Mouse (Mus musculus): ENCODE results near the gene 1700003E16Rik.
"Not testable (repeated sequence)": the region's sequence is repeated elsewhere in the genome, so short reads cannot be mapped to it uniquely, and the experiment has no call there.

1700003E16Rik gene

DNA sequence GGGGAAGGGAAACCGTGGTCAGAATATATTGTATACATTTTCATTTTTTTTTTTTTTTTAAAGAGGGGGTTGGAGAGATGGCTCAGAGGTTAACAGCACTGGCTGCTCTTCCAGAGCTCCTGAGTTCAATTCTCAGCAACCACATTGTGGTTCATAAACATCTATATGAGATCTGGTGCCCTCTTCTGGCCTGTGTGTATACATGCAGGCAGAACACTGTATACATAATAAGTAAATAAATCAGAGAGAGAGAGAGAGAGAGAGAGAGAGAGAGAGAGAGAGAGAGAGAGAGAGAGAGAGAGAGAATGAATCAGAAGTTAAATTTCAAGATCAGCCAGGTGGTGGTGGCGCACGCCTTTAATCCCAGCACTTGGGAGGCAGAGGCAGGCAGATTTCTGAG, 3.3 kb downstream of the 1700003E16Rik start:
- not testable (repeated sequence) for DNase-seq (ENCODE audit: low spot score in 2 of 2)

DNA sequence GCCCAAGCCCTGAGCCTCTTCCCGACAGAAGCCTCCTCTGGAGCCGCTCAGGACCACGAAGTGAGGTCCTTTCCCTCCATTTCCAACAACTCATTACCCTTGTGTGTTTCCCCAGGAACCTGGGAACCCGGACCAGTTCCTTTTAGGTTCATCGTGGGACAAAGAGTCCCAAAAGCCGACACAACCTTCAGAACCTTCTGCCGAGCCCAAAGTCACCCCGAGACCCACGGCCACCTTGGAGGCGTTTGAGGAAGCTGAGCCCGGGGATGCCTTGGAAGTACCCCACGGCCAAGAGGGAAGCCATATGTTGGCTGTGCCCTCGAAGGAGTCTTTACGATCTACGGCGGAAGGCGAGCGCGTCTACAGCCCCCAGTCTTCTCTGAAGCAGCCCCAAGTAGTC, 5.2 kb downstream of the 1700003E16Rik start:
- no peak for DNase-seq (ENCODE audit: low spot score in 2 of 2)

DNA sequence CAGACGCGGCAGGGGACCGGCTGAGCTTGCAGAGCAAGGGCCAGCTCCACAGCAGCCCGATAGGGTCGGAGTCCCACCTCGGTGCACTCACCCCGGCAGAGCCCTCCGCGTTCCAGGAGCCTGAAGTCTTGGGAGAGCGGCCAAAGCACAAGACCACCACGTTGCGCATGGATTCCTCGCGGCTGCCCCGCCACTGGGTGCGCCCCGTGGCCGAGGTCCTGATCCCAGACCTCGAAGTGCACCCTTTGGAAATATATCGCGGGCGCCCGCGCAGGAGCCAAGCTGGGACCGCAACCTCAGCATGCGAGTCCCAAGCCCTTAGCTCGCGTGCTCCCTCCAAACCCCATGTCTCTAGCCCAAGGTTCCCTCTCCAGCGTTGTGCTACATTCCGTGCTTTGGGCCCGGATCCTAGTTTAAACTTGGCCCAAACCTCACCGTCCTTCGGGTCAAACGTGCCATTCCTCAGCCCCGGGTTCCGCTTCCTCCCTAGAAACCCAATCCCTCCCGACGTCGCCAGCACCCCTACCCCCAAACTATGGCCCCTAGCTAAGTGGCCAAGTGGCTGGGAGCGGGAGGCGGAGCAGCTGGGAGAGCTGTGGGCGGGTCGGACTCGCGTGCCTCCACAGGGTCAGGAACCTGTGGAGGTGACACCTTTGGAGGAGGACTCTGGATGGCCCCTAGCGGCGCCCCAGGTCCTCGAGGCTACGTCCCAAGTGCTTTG, 5.9 kb downstream of the 1700003E16Rik start:
- DNase-seq (ENCODE audit: low spot score in 2 of 2), result no peak

DNA sequence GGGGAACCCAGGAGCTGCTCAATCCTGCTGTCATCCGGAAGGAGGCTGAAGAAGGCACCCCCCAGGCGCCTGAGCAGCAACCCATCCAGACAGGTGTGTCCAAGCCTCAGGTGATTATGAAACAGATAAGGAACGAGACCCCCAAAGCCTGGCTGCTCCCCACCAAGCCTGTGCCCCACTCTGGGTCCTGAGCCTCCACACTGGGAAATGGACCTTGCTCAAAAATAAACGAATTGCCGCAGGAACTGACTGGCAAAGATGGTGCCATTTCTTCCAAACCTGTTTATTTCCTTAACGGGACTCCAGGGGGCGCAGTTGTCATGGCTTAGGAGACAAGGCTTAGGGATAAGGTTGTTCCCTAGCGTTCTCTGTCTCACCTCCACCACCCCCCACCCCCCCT, 6.5 kb downstream of the 1700003E16Rik start:
- DNase-seq (ENCODE audit: low spot score in 2 of 2), result peak in 1 of 2 experiments; percentile 65

DNA sequence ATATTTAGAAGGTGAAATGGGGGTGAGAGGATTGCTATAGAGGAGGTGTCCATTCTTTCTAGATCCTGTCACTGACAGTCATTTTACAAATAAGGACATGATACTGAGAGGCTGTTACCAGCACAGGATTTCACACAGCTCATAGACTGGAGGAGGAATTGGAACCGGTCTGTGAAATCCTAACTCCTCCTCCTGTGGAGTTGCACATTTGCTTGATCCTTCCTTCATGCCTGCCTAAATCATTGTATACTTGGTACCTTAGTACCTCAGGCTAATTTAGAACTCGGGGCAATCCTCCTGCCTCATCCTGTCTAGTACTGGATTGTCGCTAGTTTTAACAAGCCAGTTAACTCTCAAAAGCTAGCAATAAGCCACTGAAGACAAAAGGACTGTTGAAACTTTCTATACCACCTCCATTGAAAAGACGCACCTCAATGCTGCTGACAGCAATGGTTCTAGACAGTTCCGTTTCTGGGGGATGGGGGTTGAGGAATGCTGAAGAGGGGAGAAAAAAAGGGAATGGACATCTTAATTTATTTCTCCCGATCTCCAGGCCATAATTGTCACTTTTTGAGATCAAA, 8.9 kb downstream of the 1700003E16Rik start:
- DNase-seq (ENCODE audit: low spot score in 2 of 2), result no peak

DNA sequence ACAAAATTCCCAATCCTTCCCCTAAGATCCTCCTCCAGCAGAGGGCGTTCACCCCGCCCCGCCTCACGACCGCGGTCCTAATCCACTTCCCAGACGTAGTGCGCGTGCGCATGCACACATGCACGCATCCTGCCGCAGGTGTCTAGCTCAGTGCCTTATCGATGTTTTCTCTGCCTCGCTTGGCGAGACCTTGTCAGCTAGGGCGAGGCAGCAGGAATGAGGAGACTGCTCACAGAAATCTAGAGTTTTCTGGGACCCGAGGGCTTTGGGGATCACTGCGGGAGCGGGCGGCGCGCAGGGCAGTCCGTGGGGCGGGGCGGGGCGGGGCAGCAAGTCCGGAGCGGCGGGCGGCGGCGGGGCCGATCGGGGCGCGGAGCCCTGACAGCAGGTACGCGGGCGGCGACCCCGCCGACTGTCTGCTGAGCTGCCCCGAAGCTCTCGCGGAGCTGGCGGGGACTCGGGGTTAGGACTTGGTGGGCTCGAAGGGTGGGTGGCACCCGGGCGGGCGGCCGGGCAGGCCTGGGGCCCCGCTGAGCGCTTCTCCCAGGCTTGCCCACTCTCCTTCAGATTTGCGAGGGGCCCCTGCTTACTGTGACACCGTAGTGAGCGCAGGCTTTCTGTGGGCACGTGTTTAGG, 9.5 kb downstream of the 1700003E16Rik start, which contains the start of gene Dctn1:
Dctn1 (plus strand) TSS at position 314 of the 636 bp plus-strand sequence.
- DNase-seq (ENCODE audit: low spot score in 2 of 2), result peak; percentile 82 to 93

DNA sequence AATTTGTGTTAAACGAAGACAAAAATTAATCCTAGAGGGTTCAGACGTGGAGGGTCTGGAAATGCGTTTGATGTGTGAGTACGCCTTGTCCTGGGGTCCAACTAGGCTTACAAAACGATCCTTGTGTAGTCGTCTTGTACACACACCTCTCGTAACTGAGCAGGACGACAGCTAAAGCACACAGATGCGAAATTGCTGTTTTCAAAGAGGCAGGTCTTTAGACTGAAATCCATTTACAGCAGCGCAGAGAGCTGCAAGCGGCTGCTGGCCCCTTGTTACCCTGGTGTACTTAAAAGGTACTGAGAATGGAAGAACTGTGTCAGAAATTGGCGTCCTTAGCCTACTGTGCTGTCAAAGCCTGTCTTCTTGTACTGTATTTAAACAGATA, 10.0 kb downstream of the 1700003E16Rik start:
- no peak for DNase-seq (ENCODE audit: low spot score in 2 of 2)

DNA sequence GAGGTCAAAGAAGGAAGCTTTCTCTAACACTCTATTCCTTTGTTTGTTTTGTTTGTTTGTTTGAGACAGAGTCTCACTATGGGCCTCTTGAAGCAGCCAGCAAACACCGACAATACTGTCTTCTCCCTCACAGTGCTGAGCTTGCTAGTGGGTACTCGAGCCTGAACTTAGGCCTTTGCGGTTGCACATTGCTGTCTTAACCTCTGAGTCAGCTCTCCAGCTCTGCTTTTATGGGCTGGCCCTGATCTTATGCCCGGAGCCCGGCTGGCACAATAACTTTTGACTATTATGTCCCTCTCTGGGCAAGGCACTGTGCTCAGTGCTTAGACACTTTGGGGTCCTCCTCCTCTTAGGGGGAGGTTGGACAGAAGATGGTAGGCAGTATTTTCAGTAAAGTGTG, 13.7 kb downstream of the 1700003E16Rik start:
- DNase-seq (ENCODE audit: low spot score in 2 of 2), result no peak

DNA sequence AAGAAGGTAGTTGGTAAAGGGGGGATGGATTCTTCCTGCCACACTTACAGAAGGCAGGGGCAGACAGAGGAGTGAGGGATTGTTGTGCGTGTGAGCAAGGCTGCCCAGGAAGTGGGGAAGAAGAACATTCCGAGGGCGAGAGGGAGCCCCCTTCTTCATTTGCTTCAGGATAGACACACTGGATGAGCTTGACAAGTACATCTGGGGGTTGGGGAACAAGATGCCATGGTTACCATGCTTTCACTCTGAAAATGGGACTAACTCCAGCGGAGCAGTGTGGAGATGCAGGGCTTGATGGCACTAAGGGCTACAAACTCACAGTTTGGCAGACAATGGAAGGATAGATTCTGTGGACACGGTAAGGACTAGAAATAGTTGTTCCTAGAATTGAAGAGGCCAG, 14.9 kb downstream of the 1700003E16Rik start:
- no peak for DNase-seq (ENCODE audit: low spot score in 2 of 2)

DNA sequence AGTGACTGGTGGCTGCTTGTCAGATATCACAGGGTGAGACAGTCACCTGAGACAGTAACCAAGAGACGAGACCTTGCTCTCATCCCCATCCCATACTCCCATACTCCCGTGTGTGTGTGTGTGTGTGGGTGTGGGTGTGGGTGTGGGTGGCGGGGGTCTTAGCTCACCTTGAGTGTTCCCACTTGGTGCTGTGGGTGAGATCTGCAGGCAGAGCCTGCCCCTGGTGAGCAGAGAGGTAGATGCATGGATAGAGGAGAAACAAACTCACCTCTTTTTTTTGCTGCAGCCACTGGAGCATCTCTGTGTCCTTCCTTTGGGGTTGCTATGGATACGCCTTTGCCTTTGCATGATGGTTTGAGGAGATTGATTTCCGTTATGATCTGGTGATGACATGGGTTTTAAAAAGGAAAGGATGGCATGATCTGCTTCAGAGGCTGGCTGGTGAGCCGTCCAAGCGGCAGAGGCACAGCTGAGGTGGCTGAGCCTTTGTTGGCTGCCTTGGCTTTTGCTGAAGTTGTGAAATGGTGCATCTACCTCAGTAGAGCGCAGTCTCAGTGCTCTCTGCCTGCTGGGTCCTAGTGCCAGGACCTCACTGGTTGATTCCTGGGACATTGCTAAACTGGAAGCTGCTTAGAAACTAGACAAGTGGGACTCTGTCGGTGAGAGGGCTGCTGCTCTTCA, 16.2 kb downstream of the 1700003E16Rik start:
- no peak for DNase-seq (ENCODE audit: low spot score in 2 of 2)

DNA sequence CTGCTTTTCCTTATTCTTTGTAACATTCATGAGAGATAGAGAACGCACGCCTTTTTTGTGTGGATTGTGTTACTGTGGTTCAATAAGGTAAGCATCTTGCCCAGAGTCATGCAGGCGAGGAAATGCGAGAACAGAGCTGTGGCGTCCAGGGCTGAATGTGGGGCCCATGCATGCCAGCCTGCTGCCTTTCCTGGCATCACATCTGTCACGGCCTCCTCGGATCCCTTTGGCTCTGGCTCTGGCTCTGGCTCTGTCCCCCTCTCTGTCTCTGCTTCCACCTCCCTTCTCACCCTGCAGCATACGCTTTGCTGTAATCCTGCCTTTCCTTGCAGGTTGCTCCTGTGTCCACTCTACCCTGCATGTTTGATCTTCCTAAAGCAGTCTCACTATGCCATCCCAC, 19.8 kb downstream of the 1700003E16Rik start:
- DNase-seq (ENCODE audit: low spot score in 2 of 2), result no peak

DNA sequence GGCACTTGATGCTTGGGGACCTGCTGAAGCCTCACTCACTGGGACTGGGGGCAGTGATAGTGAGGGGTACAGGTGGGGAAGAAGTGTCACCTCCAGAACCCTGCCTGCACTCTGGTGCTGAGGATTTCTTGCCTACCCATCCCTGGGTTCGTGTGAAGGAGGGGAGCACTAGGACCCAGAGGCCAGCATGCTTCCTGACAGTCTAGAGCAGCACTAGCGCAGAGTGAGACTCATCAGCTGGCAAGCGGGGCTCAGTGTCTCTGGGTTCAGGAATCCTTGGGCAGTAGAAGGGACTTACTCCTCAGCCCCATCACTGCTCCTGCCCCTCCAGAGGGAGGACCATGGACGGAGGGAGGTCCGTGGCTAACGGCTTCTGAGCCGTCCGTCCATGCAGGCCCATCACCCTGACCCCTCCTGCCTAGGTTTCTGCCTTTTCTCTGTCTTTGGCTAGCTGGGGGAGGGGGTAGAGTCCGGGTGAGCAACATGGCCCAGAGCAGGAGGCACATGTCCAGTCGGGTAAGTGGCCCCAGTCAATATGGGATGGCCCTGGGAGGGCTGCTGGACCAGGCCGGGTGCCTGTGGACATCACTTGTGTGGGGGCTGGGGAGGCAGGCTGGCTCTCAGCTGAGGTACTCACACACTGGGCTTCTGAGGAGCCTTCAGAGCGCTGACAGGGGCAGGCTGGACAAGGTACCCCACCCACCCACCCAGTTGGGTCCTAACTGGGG, 23.4 kb downstream of the 1700003E16Rik start:
- DNase-seq (ENCODE audit: low spot score in 2 of 2), result no peak

DNA sequence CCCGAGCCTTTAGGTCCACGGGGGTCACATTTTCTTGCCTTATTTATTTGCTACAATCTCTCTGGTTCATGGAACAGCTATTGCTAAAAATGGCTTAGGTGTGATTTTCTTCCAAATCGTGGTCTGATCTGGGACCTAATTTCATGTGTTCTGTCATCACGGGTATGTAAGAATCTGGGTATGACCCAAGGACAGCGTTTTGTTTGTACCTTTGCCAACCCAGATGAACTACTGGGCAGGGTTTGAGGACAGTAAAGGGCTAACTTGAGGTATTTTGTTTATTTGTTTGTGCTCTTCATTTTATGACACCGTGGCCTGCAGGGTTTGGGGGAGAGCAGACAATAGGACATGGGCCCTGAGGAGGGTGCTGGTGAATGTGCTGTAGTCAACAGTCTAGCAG, 24.4 kb downstream of the 1700003E16Rik start:
- no peak for DNase-seq (ENCODE audit: low spot score in 2 of 2)

DNA sequence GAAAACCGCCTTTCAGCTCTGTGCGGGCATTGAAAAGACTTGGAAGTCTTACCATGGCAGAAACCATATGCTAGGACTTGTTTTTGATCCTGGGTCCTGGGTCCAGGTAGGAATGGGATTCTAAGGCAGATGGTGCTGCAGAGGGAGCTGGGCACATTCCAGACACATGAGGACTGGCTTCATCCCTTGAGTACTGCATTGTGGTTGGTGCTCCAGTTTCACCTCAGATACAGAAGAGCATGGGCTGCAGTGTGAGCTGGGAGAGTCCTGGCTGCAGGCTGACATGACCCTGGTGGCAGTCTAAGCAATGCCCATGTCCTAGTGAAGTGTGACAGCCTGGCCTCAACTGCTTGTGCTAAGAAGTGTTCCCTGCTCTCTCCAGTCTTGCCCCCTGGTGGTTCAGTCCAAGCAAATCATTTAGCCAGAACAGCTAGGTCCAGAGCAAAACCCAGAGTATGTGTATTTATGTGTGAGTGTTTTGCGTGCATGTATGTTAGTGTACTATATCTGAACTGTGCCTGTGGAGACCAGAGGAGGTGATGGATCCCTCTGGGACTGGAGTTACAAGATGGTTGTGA, 28.7 kb downstream of the 1700003E16Rik start:
- DNase-seq (ENCODE audit: low spot score in 2 of 2), result no peak

DNA sequence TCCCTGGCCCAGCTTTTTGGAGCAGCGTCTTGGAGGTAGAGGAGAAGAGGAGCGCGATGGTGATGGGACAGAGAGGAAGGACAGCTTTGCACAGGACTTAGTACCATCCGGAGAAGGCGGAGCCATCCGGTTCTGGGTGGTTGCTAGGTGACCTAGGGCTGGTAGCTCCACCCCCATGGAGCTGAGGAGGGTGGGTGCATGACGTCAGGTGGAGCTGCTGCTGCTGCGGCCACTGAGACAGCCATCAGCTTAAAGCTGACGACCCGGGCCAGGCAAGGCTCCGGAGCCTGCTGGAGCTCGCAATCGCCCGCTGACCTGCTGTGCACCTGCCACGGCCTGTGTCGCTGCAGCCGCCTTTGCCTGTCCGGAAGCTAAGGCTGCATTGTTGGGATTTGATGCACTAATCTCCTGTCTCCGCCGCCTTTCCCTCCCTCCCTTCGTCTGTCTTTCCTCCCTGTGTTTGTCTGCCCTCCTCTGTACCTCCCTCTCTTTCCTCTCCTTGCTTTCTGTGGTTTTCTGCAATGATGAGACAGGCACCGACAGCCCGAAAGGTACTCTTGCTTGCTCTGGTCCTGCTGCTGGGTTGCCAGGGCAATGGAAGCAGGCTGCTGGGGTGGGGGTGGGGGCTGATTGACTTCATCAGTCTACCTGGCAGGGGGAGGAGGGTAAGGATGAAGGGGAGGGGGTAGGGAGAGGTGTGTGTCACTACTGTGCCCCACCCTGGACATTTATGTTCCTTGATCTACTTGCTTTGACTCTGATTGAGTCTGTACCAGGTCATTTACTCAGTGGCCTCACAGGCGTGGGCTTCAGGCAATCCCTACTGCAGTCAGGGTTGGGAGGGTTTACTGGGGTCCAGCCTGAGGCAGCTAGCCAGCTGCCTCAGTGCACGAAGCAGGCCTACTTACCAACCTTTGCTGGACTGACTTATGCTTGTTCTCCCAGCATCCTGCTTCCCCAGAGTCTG, 30.0 kb downstream of the 1700003E16Rik start:
- peak; percentile 50 to 80 for DNase-seq (ENCODE audit: low spot score in 2 of 2)

DNA sequence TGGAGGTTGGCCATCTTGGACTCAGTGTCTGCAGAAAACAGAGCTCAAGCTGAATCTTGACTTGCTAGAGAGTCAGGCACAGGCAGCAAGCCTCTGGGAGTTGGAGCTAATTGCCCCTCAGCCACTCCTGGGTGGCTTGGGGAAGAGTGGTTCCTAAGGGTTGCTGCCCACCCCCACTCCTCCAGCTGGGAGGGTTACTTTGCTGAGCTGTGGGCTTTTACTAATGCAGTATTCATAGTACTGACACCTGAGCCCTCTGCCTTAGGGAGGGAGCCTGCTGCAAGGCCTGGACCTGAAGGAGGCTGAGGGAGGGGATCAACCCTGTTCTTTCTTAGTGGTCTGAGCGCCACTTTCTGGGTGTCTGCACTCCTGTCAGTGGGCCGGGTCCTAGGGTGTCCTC, 30.7 kb downstream of the 1700003E16Rik start:
- DNase-seq (ENCODE audit: low spot score in 2 of 2), result no peak

DNA sequence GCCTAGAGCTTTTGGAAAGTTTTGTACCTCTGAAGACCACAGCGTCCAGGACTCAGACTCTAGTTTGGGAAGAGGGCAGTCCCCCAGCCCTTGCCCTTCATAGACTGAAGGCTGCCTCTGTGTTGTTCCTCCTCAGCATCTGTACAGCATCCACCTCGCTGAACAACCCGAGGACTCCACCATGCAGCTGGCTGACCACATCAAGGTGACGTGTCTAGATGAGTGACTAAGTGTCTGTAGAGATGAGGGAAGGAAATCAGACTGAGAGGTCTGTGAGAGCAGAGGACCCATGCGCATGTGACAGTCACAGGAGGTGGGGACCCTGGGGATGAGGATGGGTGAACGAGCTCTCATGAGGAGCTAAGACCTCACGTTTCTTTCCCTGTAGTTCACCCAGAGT, 37.4 kb downstream of the 1700003E16Rik start:
- DNase-seq (ENCODE audit: low spot score in 2 of 2), result no peak

DNA sequence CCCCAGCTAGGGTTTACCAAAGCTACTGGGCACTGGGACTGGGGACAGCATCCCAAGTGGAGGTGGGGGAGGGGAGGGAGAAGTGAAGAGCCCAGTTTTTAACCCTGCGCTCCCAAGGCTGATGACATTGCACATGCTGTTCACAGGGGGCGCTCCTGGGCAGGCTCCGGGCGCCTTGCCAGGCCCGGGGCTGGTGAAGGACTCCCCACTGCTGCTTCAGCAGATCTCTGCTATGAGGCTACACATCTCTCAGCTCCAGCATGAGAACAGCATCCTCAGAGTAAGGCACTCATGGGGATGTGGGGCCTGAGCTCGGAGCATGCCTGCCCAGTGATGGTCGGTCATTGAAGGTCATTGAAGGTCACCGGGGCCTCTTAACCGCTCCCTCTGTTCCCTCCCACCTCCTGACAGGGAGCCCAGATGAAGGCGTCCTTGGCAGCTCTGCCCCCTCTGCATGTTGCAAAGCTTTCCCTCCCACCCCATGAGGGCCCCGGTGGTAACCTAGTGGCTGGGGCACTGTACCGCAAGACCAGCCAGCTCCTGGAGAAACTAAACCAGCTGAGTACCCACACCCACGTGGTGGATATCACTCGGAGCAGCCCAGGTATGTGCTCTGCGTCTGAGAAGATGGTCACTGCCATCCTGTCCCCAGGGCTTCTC, 41.3 kb downstream of the 1700003E16Rik start:
- DNase-seq (ENCODE audit: low spot score in 2 of 2), result peak; percentile 63 to 83

DNA sequence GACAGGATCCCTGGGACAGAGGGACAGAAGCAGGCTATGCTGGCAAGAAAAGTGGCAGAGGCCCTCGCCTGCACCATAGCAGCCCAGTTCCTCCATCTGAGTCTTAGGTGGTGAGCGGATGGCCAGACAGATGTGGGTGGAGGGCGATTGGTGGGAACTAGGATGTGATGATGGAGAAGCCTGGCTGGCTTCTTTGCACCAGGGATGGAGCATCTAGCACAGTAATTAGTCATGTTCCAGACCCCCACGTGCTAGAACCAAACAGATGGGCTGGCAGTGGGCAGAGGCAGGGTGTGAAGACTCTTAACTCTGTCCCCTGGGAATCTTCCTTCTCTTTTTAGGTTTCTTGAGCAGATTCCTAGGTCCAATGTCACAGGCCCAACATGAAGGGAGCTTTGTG, 47.1 kb downstream of the 1700003E16Rik start:
- no peak for DNase-seq (ENCODE audit: low spot score in 2 of 2)

DNA sequence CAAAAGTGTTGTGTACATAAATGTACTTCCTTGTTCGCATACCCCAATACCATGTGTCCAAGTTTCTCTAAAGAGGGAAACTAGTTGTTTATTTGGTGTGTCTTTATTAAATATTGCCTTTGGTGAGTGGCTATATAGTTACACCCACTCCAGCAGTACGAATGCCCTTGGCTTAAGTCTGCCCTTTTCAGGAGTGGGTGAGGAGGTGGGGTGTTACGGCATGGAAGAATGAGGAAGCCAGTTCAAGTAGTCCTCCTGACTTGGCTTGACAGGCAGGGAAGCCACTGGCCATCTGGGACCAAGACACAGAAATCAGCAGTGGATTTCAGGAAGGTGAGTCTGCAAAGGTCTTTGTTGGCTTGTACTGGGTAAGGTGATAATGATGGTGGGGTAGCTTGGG, 49.6 kb downstream of the 1700003E16Rik start:
- no peak for DNase-seq (ENCODE audit: low spot score in 2 of 2)

Data from cerebellum, postnatal 4 days (tissue).